Mouse (Mus musculus) heart, postnatal 14 days (tissue): ENCODE data around the gene Pex7. TPM values are rescaled to one million over a fixed set of nuclear protein-coding genes. Genes with fewer than 3 reads are reported as not detected.

Source experiments
- DNase-seq, 2 experiments: peaks; one replicate each; pipeline ENCODE4 v3.0.0; 2021 to 2022
- intact Hi-C: fragments of 180-260 bp; cut with DNase I; formaldehyde crosslinking; loops from one replicate; pipeline ENCODE4 v1.15.1; 2025
- long read RNA-seq, 2 experiments: library from polyadenylated mRNA; stranded (forward); transcript quantifications; one replicate each; pipeline ENCODE4 v2.0.0; 2021
- total RNA-seq, 2 experiments: library from RNA; stranded (reverse); gene quantifications; 2 replicates each; pipeline ENCODE4 v1.2.3; 2021

The Pex7 gene
- 10 to 100 TPM; 22.9 to 25.9 TPM for total RNA-seq
- long read RNA-seq, experiment 1, full-length matches to known transcripts, result 33 of 38 reads
- long read RNA-seq, experiment 1, partial matches to known transcripts, result 1 of 38 reads
- long read RNA-seq, experiment 1, other reads (novel, unspliced or antisense), result 4 of 38 reads
- long read RNA-seq, experiment 2, full-length matches to known transcripts, result 24 of 28 reads
- long read RNA-seq, experiment 2, partial matches to known transcripts, result 0 of 28 reads
- long read RNA-seq, experiment 2, other reads (novel, unspliced or antisense), result 4 of 28 reads

- intact Hi-C loops, result loop anchor here (2.0 to 5.0 kb wide), 2 partner anchors 165 to 410 kb away; no protein-coding TSS in a partner anchor
- DNase-seq, result peak; percentile 94 to 95
Measured at GRCm38 (mm10) chr10:19907246-19907804, at the start of gene Pex7. Gene Pex7, minus strand, starts transcription at chr10:19907689.

- peak; percentile 22 to 30 for DNase-seq
Measured at GRCm38 (mm10) chr10:19956745-19957144, 49.3 kb upstream of the Pex7 start.

GRCm38 (mm10) chr10:19955817-19956216 lies 48.3 kb upstream of the Pex7 start:
- DNase-seq, result no peak
- intact Hi-C loops, result no loop called here

More at GRCm38 (mm10) chr10:19956745-19957144, 49.3 kb upstream of the Pex7 start:
- intact Hi-C loops, result no loop called here

- intact Hi-C loops, result no loop called here
- no peak for DNase-seq
Measured at GRCm38 (mm10) chr10:19954572-19954971, 47.1 kb upstream of the Pex7 start.

- intact Hi-C loops, result no loop called here
- DNase-seq, result no peak
Measured at GRCm38 (mm10) chr10:19953032-19953761, 45.7 kb upstream of the Pex7 start.

GRCm38 (mm10) chr10:19949106-19949505 lies 41.6 kb upstream of the Pex7 start:
- intact Hi-C loops, result no loop called here
- no peak for DNase-seq

GRCm38 (mm10) chr10:19948381-19948780 lies 40.9 kb upstream of the Pex7 start:
- intact Hi-C loops, result no loop called here
- DNase-seq, result no peak

GRCm38 (mm10) chr10:19947901-19948300 lies 40.4 kb upstream of the Pex7 start:
- intact Hi-C loops, result no loop called here
- no peak for DNase-seq

- intact Hi-C loops, result no loop called here
- DNase-seq, result no peak
Measured at GRCm38 (mm10) chr10:19947441-19947840, 40.0 kb upstream of the Pex7 start.

- no peak for DNase-seq
Measured at GRCm38 (mm10) chr10:19946644-19947043, 39.2 kb upstream of the Pex7 start.

GRCm38 (mm10) chr10:19945651-19946050 lies 38.2 kb upstream of the Pex7 start:
- intact Hi-C loops, result no loop called here
- DNase-seq, result no peak

More at GRCm38 (mm10) chr10:19946644-19947043, 39.2 kb upstream of the Pex7 start:
- intact Hi-C loops, result no loop called here

- no peak for DNase-seq
- intact Hi-C loops, result no loop called here
Measured at GRCm38 (mm10) chr10:19942621-19943020, 35.1 kb upstream of the Pex7 start.

GRCm38 (mm10) chr10:19941914-19942313 lies 34.4 kb upstream of the Pex7 start:
- intact Hi-C loops, result no loop called here

GRCm38 (mm10) chr10:19941063-19941462 lies 33.6 kb upstream of the Pex7 start:
- DNase-seq, result peak; percentile 59 to 72
- intact Hi-C loops, result no loop called here

More at GRCm38 (mm10) chr10:19941914-19942313, 34.4 kb upstream of the Pex7 start:
- DNase-seq, result no peak

- no peak for DNase-seq
- intact Hi-C loops, result no loop called here
Measured at GRCm38 (mm10) chr10:19940626-19941025, 33.1 kb upstream of the Pex7 start.

GRCm38 (mm10) chr10:19940127-19940526 lies 32.6 kb upstream of the Pex7 start:
- no peak for DNase-seq
- intact Hi-C loops, result no loop called here

GRCm38 (mm10) chr10:19939282-19939705 lies 31.8 kb upstream of the Pex7 start:
- intact Hi-C loops, result loop anchor here (10.0 kb wide), 1 partner anchor 66 kb away; no protein-coding TSS in a partner anchor
- no peak for DNase-seq

- intact Hi-C loops, result loop anchor here (10.0 kb wide), 1 partner anchor 66 kb away; no protein-coding TSS in a partner anchor
- DNase-seq, result no peak
Measured at GRCm38 (mm10) chr10:19938738-19939137, 31.2 kb upstream of the Pex7 start.

GRCm38 (mm10) chr10:19936961-19937708 lies 29.6 kb upstream of the Pex7 start:
- no peak for DNase-seq
- intact Hi-C loops, result loop anchor here (10.0 kb wide), 1 partner anchor 68 kb away; no protein-coding TSS in a partner anchor

- DNase-seq, result no peak
- intact Hi-C loops, result loop anchor here (2.0 to 10.0 kb wide), 2 partner anchors 69 to 189 kb away; no protein-coding TSS in a partner anchor
Measured at GRCm38 (mm10) chr10:19935821-19936367, 28.4 kb upstream of the Pex7 start.
